Mouse (Mus musculus) neutrophil, adult 5-6 weeks (primary cell): ENCODE measurements around the gene 4930556J24Rik. TPM values are rescaled to one million over a fixed set of nuclear protein-coding genes. Genes with fewer than 3 reads are reported as not detected.
"Not testable (repeated sequence)": the region's sequence is repeated elsewhere in the genome, so short reads cannot be mapped to it uniquely, and the experiment has no call there.

ENCODE experiments used
- ATAC-seq: fragments of 151-379, 151-347 bp; 2 replicates; pipeline ENCODE4 v1.8.0; 2017; ENCODE audit warnings: mild to moderate bottlenecking, moderate TSS enrichment; ENCODE audit not compliant: insufficient number of reproducible peaks, poor library complexity, low FRiP score, severe bottlenecking; ENCODE audit errors: extremely low read depth
- total RNA-seq: library from RNA; stranded (forward); fragments of 200-1000 nt; gene quantifications from 2 replicates; pipeline ENCODE4 v1.2.3, GENCODE M21; 2017

Gene 4930556J24Rik
- total RNA-seq, 1 experiment from 2014 or later: not detected

DNA sequence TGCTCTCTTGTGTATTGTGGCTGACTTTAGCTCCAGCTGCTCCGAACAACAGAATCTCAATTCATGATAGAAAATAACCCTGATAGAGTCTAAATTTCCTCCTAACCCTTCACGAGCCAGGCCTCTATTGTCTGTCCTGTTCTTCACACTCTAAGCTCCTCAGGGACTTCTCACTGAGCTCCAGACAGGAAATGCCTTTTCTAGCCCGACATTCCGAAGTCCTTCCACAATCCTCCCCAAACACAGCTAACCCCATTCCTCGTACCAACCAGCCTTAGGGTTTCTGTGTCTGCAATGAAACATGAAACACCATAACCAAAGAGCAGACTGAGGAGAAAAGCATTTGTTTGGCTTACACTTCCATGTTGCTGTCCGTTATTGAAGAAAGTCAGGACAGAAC lies 5.0 kb upstream of the 4930556J24Rik start:
- ATAC-seq: no peak

DNA sequence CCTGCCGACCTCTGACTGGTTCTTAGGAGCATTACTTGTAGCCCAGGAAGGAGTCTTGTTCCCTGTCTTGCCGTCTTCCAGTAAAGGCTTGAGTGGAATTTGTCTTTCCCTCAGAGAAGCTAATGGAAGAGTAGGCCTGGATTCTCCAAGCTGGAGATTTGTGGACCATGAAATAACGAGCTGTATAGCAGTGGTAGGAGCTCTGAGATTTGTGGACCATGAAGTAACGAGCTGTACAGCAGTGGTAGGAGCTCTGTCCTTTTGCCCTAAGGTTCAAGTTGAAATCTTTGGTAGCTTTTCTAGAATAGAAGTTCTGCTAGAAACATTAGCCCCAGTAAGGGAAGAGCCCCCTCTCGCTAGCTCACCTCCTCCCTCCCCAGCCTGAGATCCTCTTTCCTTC lies 1.8 kb upstream of the 4930556J24Rik start:
- ATAC-seq: no peak

DNA sequence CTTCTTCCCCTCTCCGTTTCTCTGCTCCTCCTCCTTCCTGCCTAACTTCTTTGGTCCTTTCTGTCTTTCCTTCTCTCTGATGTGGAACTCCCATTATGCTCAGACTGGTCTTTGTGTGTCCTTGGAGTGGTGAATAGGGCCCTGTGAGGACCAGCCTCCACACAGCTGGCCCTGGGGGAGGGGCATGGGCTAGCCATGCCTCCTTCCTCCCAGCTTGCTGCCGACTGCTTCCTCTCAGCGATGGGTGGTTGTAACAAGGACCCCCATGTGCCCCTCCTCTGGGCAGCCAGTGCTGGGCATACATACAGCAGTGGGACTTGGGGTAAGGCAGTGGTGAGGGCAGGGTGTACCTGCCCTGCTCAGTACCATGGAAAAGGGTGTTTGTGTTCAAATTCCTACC lies 2.3 kb downstream of the 4930556J24Rik start:
- ATAC-seq: no peak

DNA sequence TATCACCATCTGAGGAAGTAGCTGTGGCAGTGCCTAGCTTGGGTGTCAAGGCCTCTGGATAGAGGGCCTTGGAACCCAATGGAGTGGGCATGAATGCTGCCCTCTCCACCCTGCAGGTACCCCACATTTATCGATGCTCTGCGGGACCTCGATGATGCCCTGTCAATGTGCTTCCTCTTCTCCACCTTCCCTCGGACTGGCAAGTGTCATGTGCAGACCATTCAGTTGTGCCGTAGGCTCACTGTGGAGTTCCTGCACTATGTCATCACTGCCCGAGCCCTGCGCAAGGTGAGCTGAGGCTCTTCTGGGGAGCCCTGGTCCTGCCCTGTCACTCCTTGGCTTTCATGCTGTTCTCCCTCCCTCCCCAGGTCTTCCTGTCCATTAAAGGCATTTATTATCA lies 3.5 kb downstream of the 4930556J24Rik start:
- no peak for ATAC-seq

DNA sequence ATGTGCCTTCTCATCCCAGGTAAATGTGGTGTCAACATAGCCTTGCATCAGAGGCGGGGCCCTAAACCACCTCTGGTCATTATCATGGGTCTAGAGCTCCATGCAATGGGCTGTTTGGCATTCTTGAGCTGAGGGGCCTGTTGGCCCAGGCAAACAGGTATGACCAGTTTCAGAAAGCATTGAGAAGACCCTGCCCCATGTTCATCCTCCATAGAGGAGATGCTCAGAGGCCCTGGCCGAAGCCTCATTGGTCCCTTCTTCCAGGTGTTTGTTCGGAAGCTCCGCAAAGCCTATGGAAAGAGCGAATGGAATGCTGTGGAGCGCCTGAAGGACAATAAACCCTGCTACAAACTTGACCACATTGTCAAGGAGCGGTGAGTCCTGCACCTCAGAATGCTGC lies 6.2 kb downstream of the 4930556J24Rik start:
- no peak for ATAC-seq

DNA sequence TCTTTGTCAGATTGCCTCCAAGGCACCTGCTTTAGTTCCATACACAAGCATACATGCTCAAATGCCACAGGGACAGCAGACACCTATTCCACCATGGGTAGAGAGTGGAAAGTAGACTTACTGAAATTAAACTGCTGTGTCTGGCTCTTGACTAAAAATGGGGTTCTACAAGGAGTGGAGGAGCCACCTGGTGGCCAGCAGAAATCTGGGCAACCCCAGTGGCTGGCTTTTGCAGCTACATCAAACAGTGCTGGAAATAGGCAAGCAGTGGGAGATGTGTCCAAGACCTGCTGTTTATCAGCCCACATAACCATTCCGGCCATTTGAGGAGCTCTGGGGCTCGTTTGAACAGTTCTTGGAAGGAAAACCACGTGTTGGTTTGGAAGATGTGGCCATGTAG lies 6.7 kb downstream of the 4930556J24Rik start:
- ATAC-seq: no peak

DNA sequence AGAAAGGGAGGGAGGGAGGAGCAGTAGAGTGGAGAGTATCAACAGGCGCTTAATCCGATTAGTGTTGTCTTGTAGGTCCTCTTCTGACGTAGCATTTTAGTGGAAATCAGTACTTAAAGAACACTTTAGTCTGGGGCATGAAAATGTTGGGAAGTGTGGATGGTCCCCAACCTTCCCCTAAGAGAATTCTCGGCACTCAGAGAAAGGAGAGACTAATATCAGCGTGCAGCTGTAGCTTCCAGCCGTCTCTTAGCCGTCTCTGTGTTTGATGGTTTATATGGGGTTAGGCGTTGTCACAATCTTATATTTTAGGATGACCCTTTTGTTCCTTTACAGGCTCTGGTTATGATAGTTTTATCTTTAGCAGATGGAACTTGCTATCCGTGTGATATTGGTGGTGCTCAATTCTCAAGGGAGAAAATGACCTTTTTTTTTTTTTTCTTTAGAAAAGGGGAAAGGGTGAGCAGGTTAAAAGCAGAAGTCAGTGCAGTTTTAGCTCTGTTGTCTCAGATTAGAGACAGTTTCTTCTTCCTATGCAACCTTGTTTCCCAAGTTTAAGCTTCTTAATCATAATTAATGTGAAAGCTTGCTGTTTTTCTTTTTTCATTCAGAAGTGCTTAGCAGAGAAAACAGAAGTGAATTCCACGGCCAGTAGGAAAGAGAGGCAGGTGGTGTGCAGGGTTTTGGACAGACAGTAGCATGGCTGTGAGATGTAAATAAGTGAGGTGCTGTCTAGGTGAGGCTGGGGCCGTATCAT lies 12.0 kb downstream of the 4930556J24Rik start:
- no peak for ATAC-seq

DNA sequence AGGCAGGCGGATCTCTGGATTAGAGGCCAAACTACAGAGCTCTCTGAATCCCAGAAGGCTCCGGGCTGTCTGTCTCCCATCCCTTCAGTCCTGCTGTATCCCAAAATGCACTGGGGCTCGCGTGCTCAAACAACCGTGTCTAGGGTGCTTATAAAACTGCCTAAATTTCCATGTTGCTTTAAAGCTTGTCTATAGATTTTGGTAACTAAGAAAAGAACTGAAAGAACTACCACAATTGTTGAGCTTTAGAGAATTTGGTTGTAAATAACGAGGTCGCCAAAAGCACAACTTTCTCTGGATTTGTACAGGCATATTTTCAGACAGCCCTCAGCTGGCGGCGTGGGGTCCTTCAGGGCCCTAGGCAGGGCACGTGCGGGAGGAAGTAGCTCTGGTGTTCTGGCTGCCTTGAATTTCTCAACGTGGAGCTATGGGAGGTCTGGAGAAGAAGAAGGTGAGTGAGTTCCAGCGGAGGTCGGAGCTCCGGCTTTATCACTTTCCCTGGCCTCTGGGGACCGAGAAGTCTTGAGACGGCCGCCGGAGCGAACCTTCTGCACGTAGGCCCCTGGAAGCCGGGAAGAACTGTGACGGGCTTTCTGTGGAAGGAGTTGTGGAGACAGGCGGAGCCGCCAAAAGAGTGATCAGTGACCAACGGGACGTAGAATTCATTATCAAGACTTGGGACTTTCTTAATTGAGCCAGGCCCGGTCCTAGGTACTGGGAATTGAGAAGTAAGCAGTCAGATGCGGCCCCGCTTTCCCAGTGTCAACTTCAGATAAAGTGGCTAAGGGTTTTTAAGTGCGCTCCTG lies 12.8 kb downstream of the 4930556J24Rik start, which contains the start of gene Pes1:
Pes1 (plus strand) TSS at position 366 of the 806 bp plus-strand sequence.
- peak; percentile 91 for ATAC-seq

DNA sequence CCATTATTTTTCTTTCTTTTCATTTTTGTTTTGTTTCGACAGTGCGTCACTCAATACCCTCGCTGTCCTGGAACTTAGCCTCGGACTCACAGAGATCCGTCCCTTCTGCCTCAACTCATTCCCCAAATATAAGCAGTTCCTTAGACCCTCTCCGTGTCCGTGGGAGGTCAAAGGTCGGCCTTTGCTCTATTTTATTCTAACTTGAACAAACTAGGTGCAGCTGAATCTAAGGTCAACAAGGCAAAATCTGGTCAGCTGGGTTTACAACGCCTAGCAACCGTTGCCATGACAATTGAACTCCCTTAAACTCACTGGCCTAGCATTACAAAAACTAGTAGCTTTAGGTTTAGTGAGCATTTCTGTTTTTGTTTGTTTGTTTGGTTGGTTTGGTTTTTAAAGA lies 13.4 kb downstream of the 4930556J24Rik start:
- ATAC-seq: no peak

DNA sequence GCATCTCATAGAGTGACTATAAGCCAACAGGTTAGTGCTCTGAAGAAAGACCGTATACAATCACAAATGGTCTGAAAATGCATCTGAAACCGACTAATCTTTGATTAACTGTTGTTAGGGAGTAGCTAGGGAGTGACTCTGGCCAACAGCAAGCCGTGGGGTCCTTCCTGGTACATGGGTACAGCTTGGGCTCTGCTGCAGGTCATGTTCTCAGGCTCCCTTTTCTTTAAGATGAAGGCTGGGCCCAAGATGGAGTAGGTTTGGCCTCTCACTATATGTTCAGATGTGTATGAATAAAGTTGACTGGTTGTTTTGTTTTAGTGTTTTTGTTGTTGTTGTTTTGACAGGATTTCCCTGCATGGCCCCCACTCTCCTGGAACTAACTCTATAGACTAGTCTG lies 14.8 kb downstream of the 4930556J24Rik start:
- no peak for ATAC-seq

DNA sequence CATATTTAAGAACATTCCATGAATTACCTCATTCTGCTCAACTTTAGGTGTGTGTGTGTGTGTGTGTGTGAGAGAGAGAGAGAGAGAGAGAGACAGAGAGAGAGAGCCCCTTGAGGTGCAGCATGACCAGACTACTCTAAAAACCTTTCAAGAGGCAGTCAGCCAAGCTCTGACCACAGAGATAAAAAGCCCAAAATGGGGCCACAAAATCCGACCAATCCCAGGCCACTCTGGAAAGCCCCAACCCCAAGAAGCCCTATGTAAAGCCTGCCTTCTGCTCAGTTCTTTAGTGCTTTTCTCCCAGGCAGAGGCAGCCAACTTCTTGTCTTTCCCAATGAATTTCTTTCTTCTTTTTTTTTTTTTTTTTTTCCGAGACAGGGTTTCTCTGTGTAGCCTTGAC lies 15.7 kb downstream of the 4930556J24Rik start:
- ATAC-seq: no peak

DNA sequence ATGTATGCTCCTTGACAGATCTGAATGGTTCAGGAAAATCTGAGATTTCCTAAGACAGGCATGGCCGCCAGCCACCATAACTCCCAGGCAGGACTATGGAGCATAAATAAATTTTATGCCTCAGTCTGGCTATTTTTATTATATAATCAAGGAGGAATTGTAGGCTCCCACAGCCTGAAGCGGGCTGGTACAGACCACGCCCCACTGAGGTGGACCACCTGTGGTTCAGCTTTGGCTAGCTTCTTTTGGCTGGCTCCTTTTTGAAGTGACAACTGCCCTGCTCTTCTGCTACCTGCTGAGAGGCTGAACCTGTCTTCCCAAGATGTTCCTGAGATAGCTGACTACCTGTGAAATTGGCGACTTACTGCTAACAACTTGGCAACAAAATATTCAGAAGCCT lies 21.2 kb downstream of the 4930556J24Rik start:
- not testable (repeated sequence) for ATAC-seq

DNA sequence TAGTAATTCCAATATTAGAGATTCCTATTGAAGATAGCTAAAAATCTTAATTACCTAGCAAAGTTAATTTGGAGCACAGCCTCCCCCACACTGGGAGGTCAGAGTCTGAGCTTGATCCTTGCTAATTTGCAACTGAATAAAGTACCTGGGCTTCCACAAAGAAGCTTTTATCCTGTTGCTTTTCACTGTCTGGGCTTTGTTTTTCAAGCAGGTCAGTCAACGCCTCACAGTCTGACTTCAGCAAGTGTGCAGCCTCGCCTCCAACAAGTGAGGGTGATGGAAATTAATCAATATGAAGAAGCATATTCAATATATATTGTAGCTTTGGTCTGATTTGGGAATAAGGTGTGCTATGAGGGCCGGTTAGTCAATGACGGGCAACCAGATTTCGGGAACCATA lies 21.7 kb downstream of the 4930556J24Rik start:
- not testable (repeated sequence) for ATAC-seq

DNA sequence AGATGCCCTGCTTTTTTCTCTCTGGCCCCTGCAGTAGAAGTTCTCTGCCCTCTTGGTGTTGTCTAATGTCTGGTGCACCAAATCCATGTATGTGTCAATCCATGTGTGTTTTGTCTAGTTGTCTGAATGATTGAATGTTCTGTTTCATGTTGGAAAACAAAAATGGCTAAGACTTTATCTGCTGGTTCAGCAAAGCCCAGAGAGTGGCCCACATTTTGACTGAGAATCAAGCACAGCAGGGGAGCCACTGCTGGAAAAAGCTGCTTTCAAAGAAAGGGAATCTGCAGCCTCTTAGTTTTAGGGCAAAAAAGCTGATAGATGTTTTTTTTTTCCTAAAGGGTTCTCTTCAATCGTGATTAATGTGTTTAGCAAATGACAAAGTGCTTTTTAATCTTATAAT lies 30.2 kb downstream of the 4930556J24Rik start:
- ATAC-seq: no peak

DNA sequence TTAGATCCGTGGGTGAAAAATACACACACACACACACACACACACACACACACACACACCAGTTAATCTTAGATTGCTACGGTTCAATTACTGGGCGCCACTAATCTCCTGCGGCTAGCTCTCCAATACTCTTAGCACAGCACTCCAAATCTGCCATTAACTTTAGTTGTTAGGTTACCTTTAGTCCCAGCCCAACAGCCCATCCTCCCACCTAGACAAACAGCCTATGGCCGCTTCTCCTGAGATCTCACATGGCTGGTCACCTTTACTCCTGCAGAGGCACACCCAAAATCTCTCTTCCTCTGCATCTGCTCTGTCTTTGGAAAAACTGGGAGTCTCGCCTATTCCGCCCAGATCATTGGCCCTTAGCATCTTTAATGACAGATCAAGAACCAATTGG lies 35.2 kb downstream of the 4930556J24Rik start:
- no peak for ATAC-seq

DNA sequence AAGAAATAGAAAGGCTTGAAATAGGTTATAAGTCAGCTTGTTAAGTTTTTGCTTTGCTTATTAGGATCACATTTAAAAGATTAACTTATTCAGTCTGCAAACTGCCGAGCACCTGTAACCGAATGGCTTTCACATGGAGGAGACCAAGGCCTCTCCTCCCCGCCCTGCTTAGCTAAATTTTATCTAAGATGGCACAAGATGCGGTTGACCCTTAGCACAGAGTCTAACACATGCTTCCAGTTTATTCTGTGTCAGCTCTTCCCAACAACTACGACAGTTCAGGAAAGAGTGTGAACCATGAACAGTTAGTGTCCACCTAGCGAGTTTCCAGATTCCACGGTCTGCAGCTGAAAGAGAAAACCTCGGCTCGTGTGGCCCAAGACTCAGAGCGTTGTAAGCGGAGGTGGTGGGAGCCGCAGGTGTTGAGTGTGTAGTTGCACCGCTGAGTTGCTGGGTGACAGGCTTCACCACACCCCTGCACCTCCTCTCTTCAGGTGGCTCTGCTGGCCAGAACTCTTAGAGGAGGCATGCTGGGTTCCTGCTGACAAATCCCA lies 39.2 kb downstream of the 4930556J24Rik start:
- ATAC-seq: no peak

DNA sequence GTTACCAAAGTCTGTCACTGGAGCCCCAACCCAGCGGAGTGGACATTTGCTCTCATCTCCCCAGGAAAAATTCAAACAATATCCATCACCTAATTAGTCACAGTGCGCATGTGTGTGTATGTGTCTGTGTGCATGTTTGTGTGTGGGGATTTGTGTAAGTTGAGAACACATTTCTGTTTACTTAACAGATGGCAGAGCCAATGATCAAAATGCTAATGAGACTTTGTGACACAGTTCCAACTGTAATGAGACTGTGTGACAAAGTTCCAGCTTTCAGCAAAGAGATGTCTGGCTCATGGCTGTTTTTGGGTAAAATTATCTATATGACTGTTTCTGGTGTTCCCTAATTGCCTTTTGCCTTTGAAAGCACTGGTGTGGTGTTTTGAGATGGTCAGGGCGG lies 40.3 kb downstream of the 4930556J24Rik start:
- no peak for ATAC-seq

DNA sequence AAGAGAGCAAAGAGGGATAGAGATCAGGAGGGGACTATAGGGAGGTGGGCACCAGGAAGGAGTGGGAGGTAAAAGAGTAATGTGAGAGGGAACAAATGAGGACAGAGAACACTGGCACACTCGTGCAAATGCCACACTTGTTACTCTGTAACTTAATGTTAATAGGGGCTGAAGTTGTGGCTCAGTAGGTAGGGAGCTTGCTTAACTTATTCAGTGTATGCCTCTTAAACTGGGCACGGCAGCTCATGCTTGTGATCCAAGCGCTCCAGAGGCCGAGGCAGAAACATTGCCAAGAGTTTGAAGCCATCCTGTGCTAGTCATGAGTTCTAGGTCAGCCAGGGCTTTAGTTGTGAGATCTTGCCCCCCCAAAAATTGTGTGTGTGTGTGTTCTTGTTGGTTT lies 41.4 kb downstream of the 4930556J24Rik start:
- ATAC-seq: no peak

DNA sequence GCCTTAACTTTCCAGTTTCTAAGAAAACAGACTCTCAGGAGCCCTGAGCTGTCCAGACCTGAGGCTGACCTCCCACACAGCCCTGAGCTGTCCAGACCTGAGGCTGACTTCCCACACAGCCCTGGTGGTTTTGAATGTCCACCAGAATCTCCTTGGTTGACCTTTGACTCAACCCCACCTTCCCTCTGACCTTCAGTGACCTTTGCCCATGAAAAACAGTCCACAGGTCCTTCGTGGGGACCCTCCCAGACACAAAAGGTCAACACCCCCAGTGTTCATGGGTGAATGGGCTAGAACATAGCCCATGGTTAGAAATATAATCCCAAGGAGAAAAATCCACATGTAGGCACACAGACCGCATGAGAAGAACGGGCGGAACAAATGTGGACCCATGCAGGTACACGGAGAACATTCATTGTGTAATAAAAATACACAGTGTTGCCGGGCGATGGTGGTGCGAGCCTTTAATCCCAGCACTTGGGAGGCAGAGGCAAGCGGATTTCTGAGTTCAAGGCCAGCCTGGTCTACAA lies 42.8 kb downstream of the 4930556J24Rik start:
- ATAC-seq: no peak
